Mouse (Mus musculus) right cerebral cortex, adult 2 months (tissue): ENCODE data around the gene Rnaseh2a.

Source experiments
- DNase-seq, 2 experiments: peaks; one replicate each; pipeline ENCODE4 v3.0.0; 2021 to 2022; ENCODE audit warnings: low spot score in 2 of 2

The Rnaseh2a gene

GRCm38 (mm10) chr8:84969241-84970134 lies at the start of gene Rnaseh2a, which contains the start of the genes Gm49661 and Prdx2:
Gene Rnaseh2a (minus strand): TSS chr8:84969767.
Gene Gm49661 (minus strand): TSS chr8:84969433.
Gene Prdx2 (plus strand): TSS chr8:84969587.
- DNase-seq = peak; percentile 71 to 76

GRCm38 (mm10) chr8:85017209-85017608 lies 47.6 kb upstream of the Rnaseh2a start:
- DNase-seq = no peak

- no peak for DNase-seq
Observed at GRCm38 (mm10) chr8:85016724-85017123, 47.2 kb upstream of the Rnaseh2a start.

- DNase-seq = no peak
Observed at GRCm38 (mm10) chr8:85014431-85014830, 44.9 kb upstream of the Rnaseh2a start, which contains the start of gene Best2. Gene Best2 (minus strand): TSS chr8:85014531.

- DNase-seq = peak; percentile 83 to 85
Observed at GRCm38 (mm10) chr8:85013230-85013840, 43.8 kb upstream of the Rnaseh2a start.

GRCm38 (mm10) chr8:85011242-85011641 lies 41.7 kb upstream of the Rnaseh2a start:
- no peak for DNase-seq

- DNase-seq = no peak
Observed at GRCm38 (mm10) chr8:85007686-85008085, 38.1 kb upstream of the Rnaseh2a start.

GRCm38 (mm10) chr8:84997649-84998295 lies 28.2 kb upstream of the Rnaseh2a start:
- DNase-seq = peak; percentile 94 to 96

- no peak for DNase-seq
Observed at GRCm38 (mm10) chr8:84996978-84997377, 27.4 kb upstream of the Rnaseh2a start.

GRCm38 (mm10) chr8:84995680-84996079 lies 26.1 kb upstream of the Rnaseh2a start:
- no peak for DNase-seq

GRCm38 (mm10) chr8:84994375-84994774 lies 24.8 kb upstream of the Rnaseh2a start:
- DNase-seq = no peak

- no peak for DNase-seq
Observed at GRCm38 (mm10) chr8:84990836-84991235, 21.3 kb upstream of the Rnaseh2a start.

- DNase-seq = peak; percentile 97 to 99
Observed at GRCm38 (mm10) chr8:84990349-84990748, 20.8 kb upstream of the Rnaseh2a start, which contains the start of gene Hook2. Gene Hook2 (plus strand): TSS chr8:84990603.

- peak; percentile 91 to 92 for DNase-seq
Observed at GRCm38 (mm10) chr8:84989810-84990209, 20.2 kb upstream of the Rnaseh2a start.

GRCm38 (mm10) chr8:84989311-84989731 lies 19.8 kb upstream of the Rnaseh2a start:
- DNase-seq = no peak

- no peak for DNase-seq
Observed at GRCm38 (mm10) chr8:84987903-84988302, 18.3 kb upstream of the Rnaseh2a start.

GRCm38 (mm10) chr8:84987388-84987787 lies 17.8 kb upstream of the Rnaseh2a start:
- no peak for DNase-seq

- DNase-seq = no peak
Observed at GRCm38 (mm10) chr8:84986379-84986945, 16.9 kb upstream of the Rnaseh2a start.

- DNase-seq = peak; percentile 94 to 97
Observed at GRCm38 (mm10) chr8:84985684-84986378, 16.3 kb upstream of the Rnaseh2a start.

GRCm38 (mm10) chr8:84985049-84985683 lies 15.6 kb upstream of the Rnaseh2a start:
- no peak for DNase-seq
